Comparison of ENCODE assay signal across 10 mouse cellular contexts in genomic region chr12:3745432-3746105, GRCm38 (mm10).
A peak's percentile ranks its signal among the peaks of the same experiment; 100 is the strongest.
DNase-seq lines count a peak whose midpoint lies in the region; ATAC-seq and TF ChIP-seq lines count a peak whose summit lies in the region.
"Had no signal": no experiment of that assay in that cellular context is flagged by ENCODE, and none has a peak within 500 bp of the region (broad histone marks: within the 10 kb centered on the region; RNA-seq: fewer than 3 reads in every experiment).

No protein-coding gene starts in this region.

- DNase-seq in layer of hippocampus, adult 11-12 months (ENCODE audit: low spot score) = peak; percentile 32
- DNase-seq in layer of hippocampus, adult 18-20 months (ENCODE audit: low spot score in 2 of 2) = no peak
- peak; percentile 43 to 50 for DNase-seq in kidney, adult 8-10 months
- no peak for DNase-seq in hindbrain, embryonic 14.5 days (ENCODE audit: low spot score)
- no peak for DNase-seq in right cerebral cortex, postnatal 36 days (ENCODE audit: low spot score in 2 of 2)
- DNase-seq: cerebellum, adult 18-20 months had no signal

- peak overlapping the region; percentile 54; the same call in 1 of the 2 replicates for H3K27ac ChIP-seq in bone marrow, adult 2 months (ENCODE audit: control insufficient read depth, insufficient read depth, low read depth, low read length, poor library complexity)
- no peak overlapping the region for H3K27ac ChIP-seq in hindbrain, embryonic 14.5 days
- no peak overlapping the region for H3K27ac ChIP-seq in hindbrain, embryonic 13.5 days

- no peaks in the 10 kb centered on the region for H3K36me3 ChIP-seq in hindbrain, embryonic 14.5 days (replicated peaks; ENCODE audit: control insufficient read depth, insufficient read depth)
- H3K36me3 ChIP-seq in hindbrain, embryonic 13.5 days = peaks cover 3% of the 10 kb centered on the region; the same call in 1 of the 2 replicates
- H3K36me3 ChIP-seq: G1E had no signal

- H3K9ac ChIP-seq in hindbrain, embryonic 14.5 days = no peak overlapping the region
- no peak overlapping the region for H3K9ac ChIP-seq in hindbrain, embryonic 13.5 days

- TF ChIP-seq CTCF in bone marrow, adult 2 months (IDR thresholded peaks at IDR 0.05; ENCODE audit: control insufficient read depth, insufficient read depth, low read length) = no peak

- H3K4me2 ChIP-seq in hindbrain, embryonic 14.5 days (replicated peaks) = no peak overlapping the region
- no peak overlapping the region for H3K4me2 ChIP-seq in hindbrain, embryonic 13.5 days

- 0 out of 2 replicates have a peak, but pooled peaks have one; percentile 44 for ATAC-seq in monocyte, adult 5-6 weeks (replicated peaks; ENCODE audit: insufficient number of reproducible peaks, low FRiP score, low TSS enrichment, poor library complexity, severe bottlenecking)
- no peak for ATAC-seq in hindbrain, embryonic 14.5 days (ENCODE audit: low FRiP score)
- ATAC-seq in hindbrain, embryonic 13.5 days (ENCODE audit: low FRiP score) = no peak

- no peaks in the 10 kb centered on the region for H3K27me3 ChIP-seq in hindbrain, embryonic 14.5 days (ENCODE audit: control insufficient read depth, insufficient read depth, low read length)
- no peaks in the 10 kb centered on the region for H3K27me3 ChIP-seq in hindbrain, embryonic 13.5 days

- H3K4me3 ChIP-seq in bone marrow, adult 2 months (replicated peaks; ENCODE audit: control insufficient read depth, low read depth, low read length) = no peak overlapping the region
- H3K4me3 ChIP-seq in hindbrain, embryonic 14.5 days (replicated peaks; ENCODE audit: low read length) = no peak overlapping the region
- no peak overlapping the region for H3K4me3 ChIP-seq in hindbrain, embryonic 13.5 days

- no peaks in the 10 kb centered on the region; the same call in 1 of the 2 replicates for H3K4me1 ChIP-seq in bone marrow, adult 2 months (ENCODE audit: control insufficient read depth, insufficient read depth, low read length)
- no peaks in the 10 kb centered on the region for H3K4me1 ChIP-seq in hindbrain, embryonic 14.5 days (replicated peaks; ENCODE audit: control insufficient read depth, insufficient read depth, low read length)
- H3K4me1 ChIP-seq in hindbrain, embryonic 13.5 days (replicated peaks) = 0 out of 2 replicates have a peak, but pooled peaks cover 6% of the 10 kb centered on the region

- 9% methylated on average over 7 of the region's 7 CpGs for WGBS in bone marrow, adult 2 months
- 84% methylated on average over 7 of the region's 7 CpGs for WGBS in hindbrain, embryonic 14.5 days
- 81% methylated on average over 7 of the region's 7 CpGs for WGBS in hindbrain, embryonic 13.5 days

- no peaks in the 10 kb centered on the region for H3K9me3 ChIP-seq in hindbrain, embryonic 14.5 days (ENCODE audit: control insufficient read depth, low read length)
- no peaks in the 10 kb centered on the region for H3K9me3 ChIP-seq in hindbrain, embryonic 13.5 days
- H3K9me3 ChIP-seq: G1E had no signal

- TF ChIP-seq POLR2A in bone marrow, adult 2 months (IDR thresholded peaks at IDR 0.05; ENCODE audit: borderline replicate concordance, control insufficient read depth, low read depth, low read length) = no peak

Comparison
In these comparisons a context has a peak if more than half of its experiments do, and no peak if none do; other contexts are left out.
1. DNase-seq: peak in layer of hippocampus, adult 11-12 months (single experiment) and kidney, adult 8-10 months (2 of 2); none in layer of hippocampus, adult 18-20 months (0 of 2), hindbrain, embryonic 14.5 days (single experiment) and right cerebral cortex, postnatal 36 days (0 of 2).